Mouse (Mus musculus): ENCODE measurements around the gene Rpl5. TPM values are rescaled to one million over a fixed set of nuclear protein-coding genes. Genes with fewer than 3 reads are reported as not detected.
A peak's percentile ranks its signal among the peaks of the same experiment; 100 is the strongest.
"Not testable (repeated sequence)": the region's sequence is repeated elsewhere in the genome, so short reads cannot be mapped to it uniquely, and the experiment has no call there.

Gene Rpl5
- polyA plus RNA-seq, 1 experiment from 2014 or later = 26.1 TPM

- Histone ChIP-seq H3K27ac (replicated peaks) (peak overlapping the region; percentile 99), H3K9ac (peak overlapping the region; percentile 77), H3K4me2 (peak overlapping the region; percentile 65), H3K9me3 (replicated peaks) (no peaks in the 10 kb centered on the region), H3K4me3 (replicated peaks) (peak overlapping the region; percentile 72), H3K36me3 (replicated peaks) (peaks cover 29% of the 10 kb centered on the region), H3K27me3 (no peaks in the 10 kb centered on the region), H3K4me1 (replicated peaks) (peaks cover 57% of the 10 kb centered on the region)
- ATAC-seq (ENCODE audit: insufficient read depth) = no peak
- WGBS (ENCODE audit: insufficient replicate concordance) = 41% methylated on average over 6 of the region's 6 CpGs
Measured at GRCm38 (mm10) chr5:107873330-107873729, 27.0 kb upstream of the Rpl5 start.

- Histone ChIP-seq H3K27me3 (no peaks in the 10 kb centered on the region), H3K36me3 (replicated peaks) (peaks cover 29% of the 10 kb centered on the region), H3K4me2 (peak overlapping the region; percentile 65), H3K4me3 (replicated peaks) (peak overlapping the region; percentile 72), H3K9me3 (replicated peaks) (no peaks in the 10 kb centered on the region), H3K9ac (peak overlapping the region; percentile 77), H3K4me1 (replicated peaks) (peaks cover 61% of the 10 kb centered on the region), H3K27ac (replicated peaks) (peak overlapping the region; percentile 99)
- WGBS (ENCODE audit: insufficient replicate concordance) = 15% methylated on average over 7 of the region's 7 CpGs
- ATAC-seq (ENCODE audit: insufficient read depth) = peak; percentile 61
Measured at GRCm38 (mm10) chr5:107873886-107874302, 26.4 kb upstream of the Rpl5 start.

DNA sequence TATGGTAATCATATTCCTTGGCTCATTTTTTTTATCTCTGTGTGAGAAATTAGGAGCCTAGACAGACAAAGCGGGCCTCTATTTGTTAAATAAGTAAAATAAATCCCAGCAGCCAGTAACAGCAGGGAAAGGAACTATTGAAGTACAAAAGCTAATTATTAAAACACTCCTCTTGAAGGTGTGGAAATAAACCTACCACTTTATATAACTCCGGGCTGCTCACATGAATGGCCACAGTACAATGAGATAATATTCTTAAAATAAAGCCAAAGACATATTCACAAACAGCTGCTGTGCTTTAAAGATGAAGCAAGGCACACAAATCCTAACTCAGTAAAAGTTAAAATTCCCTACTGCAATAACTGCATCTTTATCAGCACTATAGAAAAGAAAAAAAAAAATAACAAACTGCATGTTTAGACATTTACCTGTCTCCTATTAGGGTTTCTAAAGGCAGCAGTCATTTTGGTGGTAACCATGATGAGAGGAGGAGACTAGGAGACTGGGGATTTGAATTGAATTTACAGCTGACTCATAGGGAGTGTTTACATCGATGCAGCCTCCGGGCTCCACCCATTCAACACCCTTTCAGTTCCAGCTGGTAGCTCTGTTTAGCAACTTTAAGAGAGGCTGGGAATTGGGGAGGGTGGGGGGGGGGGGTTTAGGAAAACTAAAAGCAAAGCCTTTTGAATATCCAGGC lies 25.6 kb upstream of the Rpl5 start, which contains the start of gene Evi5:
Evi5 (minus strand) TSS at position 547 of the 700 bp plus-strand sequence.
- peak within 1 kb of the TSS; percentile 99 for H3K27ac ChIP-seq (replicated peaks)
- H3K27me3 ChIP-seq = no peaks in the 10 kb centered on the region
- H3K9me3 ChIP-seq (replicated peaks) = no peaks in the 10 kb centered on the region
- H3K36me3 ChIP-seq (replicated peaks) = peaks cover 29% of the 10 kb centered on the region
- peak within 1 kb of the TSS; percentile 65 for H3K4me2 ChIP-seq
- H3K9ac ChIP-seq = peak within 1 kb of the TSS; percentile 77
- ATAC-seq (ENCODE audit: insufficient read depth) = peak; percentile 89
- H3K4me1 ChIP-seq (replicated peaks) = peaks cover 58% of the 10 kb centered on the region
- H3K4me3 ChIP-seq (replicated peaks) = peak within 1 kb of the TSS; percentile 72
- 21% methylated on average over 4 of the region's 4 CpGs for WGBS (ENCODE audit: insufficient replicate concordance)

DNA sequence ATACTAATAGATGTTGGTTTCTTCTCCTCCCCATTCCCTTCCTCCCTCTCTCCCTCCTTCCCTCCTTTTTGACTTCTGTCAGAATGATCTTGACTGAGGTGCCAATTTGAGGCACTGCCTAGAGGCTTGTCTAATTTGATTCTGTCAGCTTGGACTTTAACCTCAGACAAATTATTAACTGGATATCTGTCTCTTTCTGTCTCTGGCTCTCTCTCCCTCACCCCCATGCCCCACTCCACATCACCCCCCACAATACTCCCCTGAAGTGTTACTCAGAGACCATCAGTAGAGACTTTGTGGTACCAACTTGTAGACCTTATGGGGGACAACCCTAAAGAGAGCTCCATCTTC lies 25.1 kb upstream of the Rpl5 start:
- H3K36me3 ChIP-seq (replicated peaks) = peaks cover 28% of the 10 kb centered on the region
- peak; percentile 56 for ATAC-seq (ENCODE audit: insufficient read depth)

DNA sequence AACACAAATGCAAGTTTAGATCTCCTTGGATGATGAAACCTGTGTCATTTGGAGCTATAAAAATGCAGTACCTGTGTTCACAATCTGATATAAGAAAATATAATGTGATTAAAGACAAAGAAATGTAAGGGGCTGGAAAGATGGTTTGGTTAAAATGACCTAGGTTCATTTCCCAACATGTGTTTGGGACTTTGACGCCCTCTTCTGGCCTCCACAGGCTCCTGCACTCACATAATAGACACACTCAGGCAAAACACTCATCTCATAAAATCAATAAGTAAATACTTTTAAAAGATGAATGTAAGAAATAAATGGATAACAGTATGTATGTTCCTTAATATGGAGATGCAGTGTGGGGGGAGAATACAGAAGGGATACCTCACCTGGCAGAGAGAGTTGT lies 23.2 kb upstream of the Rpl5 start:
- no peak overlapping the region for H3K4me3 ChIP-seq (replicated peaks)
- H3K9ac ChIP-seq = no peak overlapping the region
- no peak for ATAC-seq (ENCODE audit: insufficient read depth)
- no peak overlapping the region for H3K4me2 ChIP-seq
- 88% methylated on average over 1 of the region's 1 CpGs for WGBS (ENCODE audit: insufficient replicate concordance)
- no peak overlapping the region for H3K27ac ChIP-seq (replicated peaks)
- no peaks in the 10 kb centered on the region for H3K9me3 ChIP-seq (replicated peaks)
- H3K4me1 ChIP-seq (replicated peaks) = peaks cover 37% of the 10 kb centered on the region
- no peaks in the 10 kb centered on the region for H3K27me3 ChIP-seq
- H3K36me3 ChIP-seq (replicated peaks) = peaks cover 10% of the 10 kb centered on the region

More for the DNA sequence above, 25.1 kb upstream of the Rpl5 start:
- Histone ChIP-seq H3K4me2 (peak overlapping the region; percentile 65), H3K4me3 (replicated peaks) (peak overlapping the region; percentile 72), H3K4me1 (replicated peaks) (peaks cover 53% of the 10 kb centered on the region), H3K27ac (replicated peaks) (peak overlapping the region; percentile 99), H3K9me3 (replicated peaks) (no peaks in the 10 kb centered on the region), H3K27me3 (no peaks in the 10 kb centered on the region), H3K9ac (peak overlapping the region; percentile 31)

- H3K9me3 ChIP-seq (replicated peaks) = no peaks in the 10 kb centered on the region
- peak overlapping the region; percentile 58 for H3K27ac ChIP-seq (replicated peaks)
- WGBS (ENCODE audit: insufficient replicate concordance) = 65% methylated on average over 5 of the region's 5 CpGs
- peak; percentile 63 for ATAC-seq (ENCODE audit: insufficient read depth)
- no peak overlapping the region; the same call in 1 of the 2 replicates for H3K4me2 ChIP-seq
- H3K9ac ChIP-seq = no peak overlapping the region
- H3K27me3 ChIP-seq = peaks cover 3% of the 10 kb centered on the region; the same call in 1 of the 2 replicates
- no peaks in the 10 kb centered on the region for H3K36me3 ChIP-seq (replicated peaks)
- H3K4me3 ChIP-seq (replicated peaks) = no peak overlapping the region
- peaks cover 13% of the 10 kb centered on the region for H3K4me1 ChIP-seq (replicated peaks)
Measured at GRCm38 (mm10) chr5:107880710-107881109, 19.6 kb upstream of the Rpl5 start.

GRCm38 (mm10) chr5:107889994-107890888 lies 10.1 kb upstream of the Rpl5 start:
- no peak overlapping the region for H3K9ac ChIP-seq
- H3K4me1 ChIP-seq (replicated peaks) = peaks cover 6% of the 10 kb centered on the region; the same call in 1 of the 2 replicates
- WGBS (ENCODE audit: insufficient replicate concordance) = 49% methylated on average over 9 of the region's 9 CpGs
- ATAC-seq (ENCODE audit: insufficient read depth) = no peak
- H3K4me2 ChIP-seq = no peak overlapping the region; the same call in 1 of the 2 replicates
- H3K27me3 ChIP-seq = peaks cover 6% of the 10 kb centered on the region; the same call in 1 of the 2 replicates
- H3K27ac ChIP-seq (replicated peaks) = no peak overlapping the region
- H3K4me3 ChIP-seq (replicated peaks) = no peak overlapping the region
- H3K36me3 ChIP-seq (replicated peaks) = no peaks in the 10 kb centered on the region
- no peaks in the 10 kb centered on the region for H3K9me3 ChIP-seq (replicated peaks)

DNA sequence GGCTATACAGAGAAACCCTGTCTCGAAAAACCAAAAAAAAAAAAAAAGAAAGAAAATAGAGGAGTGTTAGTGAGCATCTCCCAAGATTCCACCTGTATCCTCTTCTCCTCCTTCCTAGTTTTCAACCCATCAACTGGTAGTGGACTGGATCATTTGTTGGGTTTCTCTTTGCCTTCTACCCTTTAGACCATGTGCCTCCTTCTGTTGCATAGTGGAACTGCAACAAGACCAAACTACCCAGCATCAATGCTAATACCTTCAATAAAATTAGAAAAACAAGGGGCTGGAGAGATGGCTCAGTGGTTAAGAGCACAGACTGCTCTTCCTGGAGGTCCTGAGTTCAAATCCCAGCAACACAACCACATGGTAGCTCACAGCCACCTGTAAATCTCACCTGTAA lies 8.8 kb upstream of the Rpl5 start:
- not testable (repeated sequence) for H3K27me3 ChIP-seq; H3K4me2 ChIP-seq; H3K36me3 ChIP-seq (replicated peaks); ATAC-seq (ENCODE audit: insufficient read depth); H3K9me3 ChIP-seq (replicated peaks); H3K27ac ChIP-seq (replicated peaks); H3K9ac ChIP-seq; H3K4me1 ChIP-seq (replicated peaks); H3K4me3 ChIP-seq (replicated peaks)
- WGBS (ENCODE audit: insufficient replicate concordance) = 60% methylated on average over 1 of the region's 1 CpGs

DNA sequence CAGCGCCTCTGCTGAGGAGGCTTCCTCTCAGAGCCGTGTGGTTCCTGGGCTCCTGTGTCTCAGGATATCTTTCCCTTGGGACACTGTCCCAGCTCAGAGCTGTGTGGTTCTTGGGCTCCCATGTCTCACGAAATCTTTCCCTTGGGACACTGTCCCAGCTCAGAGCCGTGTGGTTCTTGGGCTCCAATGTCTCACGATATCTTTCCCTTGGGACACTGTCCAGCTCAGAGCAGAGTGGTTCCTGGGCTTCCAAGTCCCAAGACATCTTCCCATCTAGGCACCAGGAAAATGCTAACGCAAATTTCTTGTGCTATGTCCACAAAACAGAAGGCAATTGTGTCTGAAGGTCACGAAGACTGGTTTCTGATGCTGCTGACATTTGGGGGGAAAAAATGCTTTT lies 5.6 kb upstream of the Rpl5 start:
- no peak overlapping the region for H3K4me2 ChIP-seq
- H3K9ac ChIP-seq = no peak overlapping the region
- H3K4me3 ChIP-seq (replicated peaks) = no peak overlapping the region
- H3K36me3 ChIP-seq (replicated peaks) = no peaks in the 10 kb centered on the region
- H3K9me3 ChIP-seq (replicated peaks) = no peaks in the 10 kb centered on the region
- peaks cover 7% of the 10 kb centered on the region; the same call in 1 of the 2 replicates for H3K4me1 ChIP-seq (replicated peaks)
- no peak overlapping the region for H3K27ac ChIP-seq (replicated peaks)
- H3K27me3 ChIP-seq = peaks cover 8% of the 10 kb centered on the region; the same call in 1 of the 2 replicates
- ATAC-seq (ENCODE audit: insufficient read depth) = no peak
- 58% methylated on average over 7 of the region's 7 CpGs for WGBS (ENCODE audit: insufficient replicate concordance)

DNA sequence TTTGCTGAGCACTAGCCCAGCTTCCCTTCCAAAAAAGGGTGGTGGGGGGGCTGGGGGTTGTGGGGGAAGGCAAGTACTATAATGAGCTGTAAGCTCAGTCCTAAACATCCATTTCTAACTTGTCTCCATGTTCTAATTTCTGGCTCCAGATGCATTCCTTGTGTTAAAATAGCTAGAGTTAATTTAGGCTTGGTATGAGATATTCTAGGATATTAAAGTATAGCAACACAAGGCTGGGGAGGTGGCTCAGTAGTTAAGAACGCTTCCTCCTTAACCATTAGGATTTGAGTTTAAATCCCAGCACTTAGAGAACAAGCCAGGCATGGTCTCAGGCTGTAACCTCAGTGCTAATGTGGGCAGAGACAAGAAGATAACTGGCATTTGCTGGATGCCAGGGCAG lies 4.0 kb upstream of the Rpl5 start:
- Histone ChIP-seq H3K4me2 (no peak overlapping the region), H3K36me3 (replicated peaks) (no peaks in the 10 kb centered on the region), H3K27ac (replicated peaks) (no peak overlapping the region), H3K27me3 (peaks cover 8% of the 10 kb centered on the region; the same call in 1 of the 2 replicates), H3K9ac (no peak overlapping the region), H3K4me1 (replicated peaks) (peaks cover 9% of the 10 kb centered on the region; the same call in 1 of the 2 replicates), H3K9me3 (replicated peaks) (no peaks in the 10 kb centered on the region), H3K4me3 (replicated peaks) (no peak overlapping the region)
- WGBS (ENCODE audit: insufficient replicate concordance) = 36% methylated on average over 1 of the region's 1 CpGs
- no peak for ATAC-seq (ENCODE audit: insufficient read depth)

DNA sequence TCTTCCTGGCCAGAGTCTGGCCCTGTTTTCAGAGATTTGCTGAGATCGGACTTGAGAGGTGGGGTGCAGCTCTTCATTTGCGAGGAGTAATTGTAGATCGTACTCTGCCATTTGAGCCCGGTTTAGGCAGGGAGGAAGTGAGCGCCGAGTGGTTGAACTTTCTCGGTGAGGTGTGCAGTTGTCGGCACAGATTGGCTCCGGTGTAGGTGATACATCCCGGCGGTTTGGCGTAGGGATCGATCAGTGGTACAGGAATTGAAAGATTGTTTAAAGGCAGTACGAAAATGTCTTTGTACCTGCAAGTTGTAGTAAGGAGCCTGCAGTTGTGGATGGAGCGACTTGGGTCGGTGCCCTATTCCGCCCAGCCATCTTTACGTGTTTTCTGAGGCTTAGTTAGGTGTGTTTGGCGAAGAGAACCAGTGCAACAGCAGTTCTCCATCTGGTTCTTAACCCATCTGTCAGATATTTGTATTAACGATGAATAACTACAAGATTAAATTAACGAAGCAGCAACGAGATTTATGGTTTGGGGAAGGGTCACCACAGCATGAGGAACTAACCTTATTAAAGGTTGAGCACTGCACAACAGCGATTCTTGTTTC lies 813 bp downstream of the Rpl5 start:
- WGBS (ENCODE audit: insufficient replicate concordance) = under 1% methylated on average over 23 of the region's 23 CpGs
- Histone ChIP-seq H3K27ac (replicated peaks) (peak overlapping the region; percentile 77), H3K27me3 (peaks cover 2% of the 10 kb centered on the region; the same call in 1 of the 2 replicates), H3K9ac (peak overlapping the region; percentile 88), H3K4me1 (replicated peaks) (peaks cover 29% of the 10 kb centered on the region), H3K36me3 (replicated peaks) (peaks cover 41% of the 10 kb centered on the region), H3K9me3 (replicated peaks) (no peaks in the 10 kb centered on the region), H3K4me3 (replicated peaks) (peak overlapping the region; percentile 98), H3K4me2 (peak overlapping the region; percentile 78)
- peak; percentile 19 for ATAC-seq (ENCODE audit: insufficient read depth)
